Mouse (Mus musculus) myocyte (in vitro differentiated cells): ENCODE results near the gene Gm49342.

Source experiments
- CEBPB ChIP-seq: IDR thresholded peaks from 2 replicates; pipeline ENCODE4 v1.6.1; 2011; ENCODE audit warnings: mild to moderate bottlenecking, moderate library complexity; ENCODE audit not compliant: poor library complexity, insufficient read depth, severe bottlenecking
- E2F4 ChIP-seq: IDR thresholded peaks from one replicate; pipeline ENCODE4 v1.6.1; 2011; ENCODE audit warnings: mild to moderate bottlenecking, control low read depth, moderate library complexity; ENCODE audit not compliant: insufficient read depth
- MAX ChIP-seq: IDR thresholded peaks from one replicate; pipeline ENCODE4 v1.6.1; 2011; ENCODE audit warnings: low read depth, mild to moderate bottlenecking, control low read depth
- MYOD1 ChIP-seq, 3 experiments: IDR thresholded peaks; one replicate each; pipeline ENCODE4 v1.6.1; 2011; ENCODE audit warnings: control low read depth in 2 of 3, low read depth in 2 of 3, mild to moderate bottlenecking in 2 of 3, moderate library complexity in 1 of 3; ENCODE audit not compliant: insufficient read length in 2 of 3, control insufficient read depth in 1 of 3
- POLR2A ChIP-seq: IDR thresholded peaks from one replicate; pipeline ENCODE4 v1.6.1; 2011; ENCODE audit warnings: low read depth, mild to moderate bottlenecking, control low read depth, moderate library complexity; ENCODE audit not compliant: insufficient read length
- POLR2AphosphoS2 ChIP-seq: IDR thresholded peaks from one replicate; pipeline ENCODE4 v1.6.1; 2011; ENCODE audit warnings: low read depth, control low read depth; ENCODE audit not compliant: insufficient read length
- TCF12 ChIP-seq: IDR thresholded peaks from one replicate; pipeline ENCODE4 v1.6.1; 2011; ENCODE audit warnings: mild to moderate bottlenecking, control low read depth; ENCODE audit not compliant: poor library complexity, insufficient read depth, severe bottlenecking
- USF1 ChIP-seq: IDR thresholded peaks from one replicate; pipeline ENCODE4 v1.6.1; 2011; ENCODE audit warnings: low read depth, mild to moderate bottlenecking, control low read depth, moderate library complexity

GRCm38 (mm10) chr14:51007914-51008713 is 63.8 kb downstream of the Gm49342 start:
- no peak for TF ChIP-seq POLR2A
- no peak for TF ChIP-seq E2F4
- TF ChIP-seq MAX = no peak
- TF ChIP-seq MYOD1 (IDR thresholded peaks at IDR 0.05; ENCODE audit: control insufficient read depth in 1 of 3, insufficient read length in 2 of 3, low read depth in 2 of 3) = no peak
- TF ChIP-seq TCF12 = no peak
- no peak for TF ChIP-seq USF1
- TF ChIP-seq CEBPB = no peak
- no peak for TF ChIP-seq POLR2AphosphoS2
